Mouse (Mus musculus): ENCODE measurements around the gene Taf3. TPM values are rescaled to one million over a fixed set of nuclear protein-coding genes. Genes with fewer than 3 reads are reported as not detected.
A peak's percentile ranks its signal among the peaks of the same experiment; 100 is the strongest.

Gene Taf3
- 10 to 100 TPM; 10.8 TPM for total RNA-seq (2021)
- long read RNA-seq, experiment 1, full-length matches to known transcripts = 2 of 2 reads
- long read RNA-seq, experiment 1, partial matches to known transcripts = 0 of 2 reads
- long read RNA-seq, experiment 1, other reads (novel, unspliced or antisense) = 0 of 2 reads
- long read RNA-seq, experiment 2 = 0 reads

GRCm38 (mm10) chr2:10048461-10048860 lies at the start of gene Taf3:
Gene Taf3, minus strand, starts transcription at chr2:10048596.
- peak; percentile 89 to 90 for DNase-seq (ENCODE audit: low spot score in 2 of 2)

GRCm38 (mm10) chr2:10094327-10095100 lies 46.1 kb upstream of the Taf3 start:
- no peak for DNase-seq (ENCODE audit: low spot score in 2 of 2)

- peak in 1 of 2 experiments; percentile 14 for DNase-seq (ENCODE audit: low spot score in 2 of 2)
Measured at GRCm38 (mm10) chr2:10087256-10087850, 39.0 kb upstream of the Taf3 start.

GRCm38 (mm10) chr2:10082737-10083136 lies 34.3 kb upstream of the Taf3 start:
- no peak for DNase-seq (ENCODE audit: low spot score in 2 of 2)

DNA sequence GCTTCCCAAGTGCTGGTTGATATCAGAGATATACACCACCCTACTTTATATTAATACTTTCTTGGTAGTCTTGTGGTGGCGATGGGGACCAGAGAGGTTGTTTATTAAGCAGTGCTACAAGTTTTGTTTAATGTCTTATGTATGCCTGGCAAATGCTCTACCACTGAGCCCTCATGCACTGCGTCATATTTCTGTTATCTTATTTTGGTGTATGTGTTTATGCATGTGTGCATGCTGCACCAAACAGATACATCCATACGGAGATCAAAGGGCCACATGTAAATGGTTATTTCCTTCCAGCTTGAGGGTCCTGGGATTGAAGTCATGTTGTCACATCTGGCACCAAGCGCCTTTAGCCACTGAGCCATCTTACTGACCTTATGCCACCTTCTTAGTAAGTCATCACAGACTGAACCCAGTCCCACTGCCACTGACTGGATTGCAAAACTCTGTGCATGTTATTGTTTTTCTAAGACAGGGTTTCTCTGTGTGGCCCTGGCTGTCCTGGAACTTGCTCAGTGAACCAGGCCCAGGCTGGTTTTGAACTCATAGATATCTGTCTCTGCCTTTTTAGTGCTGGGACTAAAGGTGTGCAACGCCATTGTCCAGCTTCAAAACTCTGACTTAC lies 33.2 kb upstream of the Taf3 start:
- DNase-seq (ENCODE audit: low spot score in 2 of 2) = no peak

DNA sequence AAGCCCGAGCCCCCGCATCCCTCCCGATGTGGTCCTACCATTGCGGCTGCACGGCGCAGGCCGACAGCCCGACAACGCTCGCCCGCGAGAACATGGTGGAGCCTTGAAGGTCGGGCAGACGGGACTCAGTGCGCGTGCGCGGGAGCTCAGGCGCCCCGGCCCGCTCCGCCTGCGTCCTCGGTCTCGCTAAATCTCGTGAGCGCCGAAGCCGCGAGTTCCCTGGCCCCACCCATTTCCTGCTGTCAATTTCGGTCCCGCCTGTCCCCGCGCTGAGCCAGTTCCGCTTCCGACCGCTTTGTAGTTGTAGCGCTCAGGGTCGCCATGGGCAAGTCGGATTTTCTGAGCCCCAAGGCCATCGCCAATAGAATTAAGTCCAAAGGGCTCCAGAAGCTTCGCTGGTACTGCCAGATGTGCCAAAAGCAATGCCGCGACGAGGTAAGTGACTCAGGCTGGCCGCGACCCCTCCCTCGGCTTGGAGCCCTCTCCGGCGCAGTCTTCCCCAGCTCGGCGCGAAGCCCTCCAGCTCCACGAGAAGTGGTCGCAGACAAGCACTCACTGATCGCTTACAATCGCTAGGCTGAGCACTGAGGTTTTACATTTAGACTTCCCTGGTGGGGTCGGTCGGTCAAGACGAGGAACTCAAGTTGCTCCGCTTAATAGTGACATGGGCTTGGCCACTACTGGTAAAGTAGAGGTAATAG lies 32.1 kb upstream of the Taf3 start, which contains the start of the genes Atp5c1 and Kin:
Gene Atp5c1 (minus strand): TSS at position 201 of the 701 bp plus-strand sequence.
Gene Kin (plus strand): TSS at position 284 of the 701 bp plus-strand sequence.
- peak; percentile 93 to 94 for DNase-seq (ENCODE audit: low spot score in 2 of 2)

DNA sequence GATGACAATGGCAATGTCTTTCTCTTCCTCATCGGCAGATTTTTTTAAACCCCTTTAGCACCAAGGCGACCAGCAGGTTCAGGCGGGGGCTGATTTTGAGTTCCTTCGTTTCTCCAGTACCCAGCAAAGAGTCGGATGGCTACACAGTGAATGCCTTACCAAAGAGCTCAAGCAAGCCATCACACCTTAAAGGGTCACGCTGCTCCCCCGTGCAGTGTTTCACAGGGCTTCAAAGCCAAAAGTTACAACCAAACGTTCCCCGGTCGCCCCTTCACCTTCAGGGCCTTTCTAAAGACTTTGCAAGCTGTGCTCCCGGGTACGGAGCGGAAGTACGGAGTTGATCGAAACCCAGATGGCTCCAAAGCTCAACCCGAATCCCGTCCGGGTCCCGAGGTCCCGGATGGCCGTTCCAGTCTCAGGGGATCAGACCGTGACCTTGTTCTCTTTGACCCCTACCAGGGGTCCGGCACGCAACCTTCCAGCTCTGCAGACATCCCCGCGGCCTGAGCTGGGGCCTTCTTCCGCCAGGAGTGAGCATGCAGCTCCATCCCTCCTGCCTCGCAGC lies 31.4 kb upstream of the Taf3 start:
- peak in 1 of 2 experiments; percentile 17 for DNase-seq (ENCODE audit: low spot score in 2 of 2)

DNA sequence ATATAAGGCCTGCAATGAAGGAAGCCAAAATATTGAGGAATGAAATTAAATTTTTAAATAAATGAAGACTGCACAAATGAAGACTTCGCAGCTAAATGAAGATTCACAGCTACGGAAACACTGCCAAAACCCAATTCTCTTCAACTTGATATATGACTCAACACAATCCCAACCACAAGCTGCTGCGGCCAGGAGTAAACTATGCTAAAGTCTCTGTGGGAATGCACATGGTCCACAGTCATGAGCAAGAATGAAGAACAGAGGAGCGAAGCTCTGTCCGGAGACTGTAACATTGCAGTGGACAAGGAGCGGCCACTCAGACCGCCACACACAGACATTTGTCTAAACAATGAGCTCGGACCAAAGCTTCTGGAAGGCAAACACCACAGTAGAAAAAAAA lies 28.3 kb upstream of the Taf3 start:
- DNase-seq (ENCODE audit: low spot score in 2 of 2) = no peak

DNA sequence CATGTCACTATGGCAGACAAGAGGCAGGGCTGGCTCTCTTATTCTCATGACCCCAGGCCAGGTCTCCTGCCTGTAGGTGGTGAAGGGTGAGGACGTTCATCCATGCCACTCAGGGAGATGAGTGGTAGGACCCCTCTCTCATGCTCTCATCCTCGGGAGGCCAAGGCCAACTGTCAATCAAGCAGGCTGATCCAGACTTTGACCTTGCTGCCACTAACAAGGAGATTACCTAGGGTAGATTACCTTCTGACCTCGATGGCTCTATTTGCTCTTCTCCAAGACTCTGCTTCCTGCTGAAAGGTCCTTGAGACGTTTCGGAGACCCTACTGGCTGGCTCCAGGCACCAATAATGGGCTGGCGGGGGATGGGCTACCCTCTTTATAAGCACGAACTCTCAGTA lies 26.1 kb upstream of the Taf3 start:
- no peak for DNase-seq (ENCODE audit: low spot score in 2 of 2)

GRCm38 (mm10) chr2:10071751-10072150 lies 23.4 kb upstream of the Taf3 start:
- no peak for DNase-seq (ENCODE audit: low spot score in 2 of 2)

GRCm38 (mm10) chr2:10058836-10059235 lies 10.4 kb upstream of the Taf3 start:
- DNase-seq (ENCODE audit: low spot score in 2 of 2) = no peak

GRCm38 (mm10) chr2:10051996-10052395 lies 3.6 kb upstream of the Taf3 start:
- DNase-seq (ENCODE audit: low spot score in 2 of 2) = no peak

GRCm38 (mm10) chr2:10050878-10051277 lies 2.5 kb upstream of the Taf3 start:
- no peak for DNase-seq (ENCODE audit: low spot score in 2 of 2)

DNA sequence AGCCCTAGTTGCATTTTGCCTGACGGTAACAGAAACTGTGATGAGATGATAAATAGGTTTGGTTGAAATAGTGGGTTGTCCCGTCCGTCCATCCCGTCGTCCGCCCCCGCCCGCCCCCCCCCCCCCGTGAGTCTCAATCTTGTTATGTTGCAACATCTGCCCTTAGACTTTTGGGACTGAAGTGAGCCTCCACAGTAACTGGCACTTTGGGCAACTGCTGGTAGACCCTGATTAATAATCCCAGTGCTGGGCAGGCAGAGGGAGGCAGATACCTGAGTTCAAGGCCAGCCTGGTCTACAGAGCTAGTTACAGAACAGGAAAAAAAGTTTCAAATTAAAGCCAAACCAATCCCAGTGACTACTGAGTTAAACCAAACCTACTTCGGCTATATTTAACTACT lies 1.1 kb upstream of the Taf3 start:
- no peak for DNase-seq (ENCODE audit: low spot score in 2 of 2)

DNA sequence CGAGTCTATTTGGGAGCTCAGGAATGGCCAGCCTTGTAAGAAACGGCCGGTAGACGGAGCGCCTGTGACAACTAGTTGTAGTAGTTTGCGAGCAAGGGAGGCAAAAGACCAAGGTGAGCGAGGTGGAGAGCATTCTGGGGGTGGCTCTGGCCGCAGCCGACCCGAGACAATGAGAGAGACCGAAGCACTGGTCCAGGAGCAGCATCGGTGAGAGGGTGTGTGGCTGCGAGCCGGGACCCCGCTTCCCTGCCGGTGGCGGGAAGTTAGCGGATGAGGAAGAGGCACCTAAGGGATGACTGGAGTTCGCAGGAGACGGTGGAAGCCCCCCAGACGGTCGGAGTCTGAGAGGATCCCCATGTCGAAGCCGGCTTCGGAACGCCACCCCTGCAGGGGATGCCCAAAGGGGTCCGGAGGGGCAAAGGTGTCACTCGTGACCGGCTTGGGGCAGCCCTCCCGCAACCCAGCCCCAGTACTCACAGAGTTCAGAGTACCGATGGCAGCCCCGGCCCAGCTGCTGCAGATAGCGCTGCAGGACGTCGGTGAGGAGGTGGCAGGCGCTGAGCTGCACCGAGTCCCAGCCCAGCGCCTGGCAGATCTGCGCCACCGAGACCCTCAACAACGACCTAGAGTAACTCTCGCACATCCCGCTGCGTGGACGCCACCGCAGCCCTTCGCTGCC lies 499 bp downstream of the Taf3 start:
- peak; percentile 22 to 43 for DNase-seq (ENCODE audit: low spot score in 2 of 2)

DNA sequence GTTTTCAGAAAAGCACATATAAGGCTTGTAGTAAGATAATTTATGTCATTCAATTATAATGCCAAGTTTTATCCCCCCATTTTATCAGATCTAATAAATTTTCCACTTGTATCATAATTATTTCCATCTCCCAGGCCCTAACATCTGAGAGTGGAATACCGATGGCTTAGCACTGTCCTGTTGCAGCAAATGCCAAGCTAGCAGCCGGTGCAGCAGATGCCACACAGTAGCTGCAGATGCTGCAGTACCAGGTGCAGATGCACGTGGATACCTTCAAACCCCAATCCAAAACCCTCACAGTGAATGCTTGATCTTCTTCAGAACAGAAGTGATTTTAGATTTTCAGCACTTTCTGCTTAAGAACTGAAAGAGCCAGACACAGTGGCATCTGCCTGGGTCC lies 13.4 kb downstream of the Taf3 start:
- no peak for DNase-seq (ENCODE audit: low spot score in 2 of 2)

GRCm38 (mm10) chr2:10033684-10034083 lies 14.7 kb downstream of the Taf3 start:
- no peak for DNase-seq (ENCODE audit: low spot score in 2 of 2)

GRCm38 (mm10) chr2:10029755-10030154 lies 18.6 kb downstream of the Taf3 start:
- no peak for DNase-seq (ENCODE audit: low spot score in 2 of 2)

GRCm38 (mm10) chr2:10024264-10024663 lies 24.1 kb downstream of the Taf3 start:
- no peak for DNase-seq (ENCODE audit: low spot score in 2 of 2)

DNA sequence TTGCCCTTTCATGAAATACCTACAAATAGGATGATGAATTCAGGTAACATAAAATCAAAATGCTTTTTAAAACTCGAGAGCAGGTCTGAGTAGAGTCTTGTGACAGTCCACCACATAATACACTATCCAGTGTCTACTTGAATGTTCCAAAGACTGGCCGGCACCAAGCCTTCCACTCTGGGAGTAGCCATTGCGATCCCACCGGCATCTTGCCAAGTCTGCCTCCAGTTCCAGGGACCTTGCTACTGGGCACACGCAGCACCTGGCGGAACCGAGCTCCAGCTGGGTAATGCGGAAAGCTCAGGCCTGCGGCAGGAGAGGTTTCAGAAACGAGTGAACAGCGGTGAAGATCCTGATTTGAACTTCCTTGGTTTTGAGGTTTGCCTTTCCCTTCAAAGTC lies 27.1 kb downstream of the Taf3 start:
- no peak for DNase-seq (ENCODE audit: low spot score in 2 of 2)
